Mouse (Mus musculus) olfactory bulb, adult 2 months (tissue): ENCODE results near the gene Mettl17. TPM values are rescaled to one million over a fixed set of nuclear protein-coding genes. Genes with fewer than 3 reads are reported as not detected.
"Not testable (repeated sequence)": the region's sequence is repeated elsewhere in the genome, so short reads cannot be mapped to it uniquely, and the experiment has no call there.

Experiments used
- H3K27ac ChIP-seq: fragments of 200-500 bp; 2 replicates; pipeline ENCODE4 v1.5.1; 2012; ENCODE audit warnings: low read depth, low read length; ENCODE audit not compliant: insufficient read depth
- H3K4me1 ChIP-seq: fragments of 200-500 bp; 2 replicates; pipeline ENCODE4 v1.6.1; 2012; ENCODE audit warnings: low read length; ENCODE audit not compliant: control insufficient read depth, insufficient read depth
- H3K4me3 ChIP-seq: fragments of 200-500 bp; 2 replicates; pipeline ENCODE4 v1.5.1; 2012; ENCODE audit warnings: mild to moderate bottlenecking, low read depth, low read length, moderate library complexity; ENCODE audit not compliant: insufficient read depth
- CTCF ChIP-seq: fragments of 200-500 bp; IDR thresholded peaks from 2 replicates; pipeline ENCODE4 v1.5.1; 2012; ENCODE audit warnings: low read depth, mild to moderate bottlenecking, low read length, moderate library complexity; ENCODE audit not compliant: insufficient read depth
- POLR2A ChIP-seq: fragments of 200-500 bp; IDR thresholded peaks from 2 replicates; pipeline ENCODE4 v1.6.1; 2012; ENCODE audit warnings: mild to moderate bottlenecking, low read depth, low read length, moderate library complexity; ENCODE audit not compliant: insufficient read depth
- WGBS: fragments of 180-500 bp; shearing (Covaris S2); methylation state at CpG from one replicate; pipeline ENCODE4 v1.1.7; 2018; 5-methylcytosine and 5-hydroxymethylcytosine counted together
- polyA plus RNA-seq: library from polyadenylated mRNA; stranded (reverse); fragments of >200 nt; gene quantifications from 2 replicates; pipeline ENCODE4 v1.2.4, GENCODE M21; 2012; ENCODE audit warnings: low replicate concordance; ENCODE audit not compliant: missing spikeins, insufficient read depth, insufficient read length

The Mettl17 gene
- polyA plus RNA-seq: not detected in 2 replicates

- WGBS: under 1% methylated on average over 43 of the region's 43 CpGs
- TF ChIP-seq CTCF (no peak; the same call in 1 of the 2 replicates), POLR2A (peak; percentile 69)
- Histone ChIP-seq H3K4me1 (peaks cover 2% of the 10 kb centered on the region; the same call in 1 of the 2 replicates), H3K4me3 (peak within 1 kb of the TSS; percentile 60), H3K27ac (peak within 1 kb of the TSS; percentile 9; the same call in 1 of the 2 replicates)
Observed at GRCm38 (mm10) chr14:51884598-51885331, at the start of gene Mettl17. Gene Mettl17 (plus strand): TSS chr14:51884842.

GRCm38 (mm10) chr14:51838480-51838879 is 46.2 kb upstream of the Mettl17 start:
- H3K27ac ChIP-seq, H3K4me1 ChIP-seq, H3K4me3 ChIP-seq: not testable (repeated sequence)
- 28% methylated on average over 2 of the region's 2 CpGs for WGBS

- Histone ChIP-seq H3K4me3 (no peak overlapping the region), H3K4me1 (no peaks in the 10 kb centered on the region), H3K27ac (no peak overlapping the region)
- 58% methylated on average over 1 of the region's 1 CpGs for WGBS
- no peak for TF ChIP-seq POLR2A
- TF ChIP-seq CTCF: no peak
Observed at GRCm38 (mm10) chr14:51842250-51842649, 42.4 kb upstream of the Mettl17 start.

- H3K27ac ChIP-seq: no peak overlapping the region
- H3K4me3 ChIP-seq: no peak overlapping the region
- TF ChIP-seq CTCF (no peak), POLR2A (no peak)
- WGBS: 95% methylated on average over 2 of the region's 2 CpGs
- H3K4me1 ChIP-seq: no peaks in the 10 kb centered on the region
Observed at GRCm38 (mm10) chr14:51842781-51843180, 41.9 kb upstream of the Mettl17 start.

- TF ChIP-seq CTCF (no peak), POLR2A (no peak)
- Histone ChIP-seq H3K4me1 (no peaks in the 10 kb centered on the region), H3K4me3 (no peak overlapping the region), H3K27ac (no peak overlapping the region)
Observed at GRCm38 (mm10) chr14:51843882-51844281, 40.8 kb upstream of the Mettl17 start.

- Histone ChIP-seq H3K27ac (no peak overlapping the region), H3K4me1 (no peaks in the 10 kb centered on the region), H3K4me3 (no peak overlapping the region)
- TF ChIP-seq CTCF: no peak
- no peak for TF ChIP-seq POLR2A
- 65% methylated on average over 3 of the region's 3 CpGs for WGBS
Observed at GRCm38 (mm10) chr14:51846566-51846965, 38.1 kb upstream of the Mettl17 start.

- H3K4me1 ChIP-seq, H3K4me3 ChIP-seq, H3K27ac ChIP-seq: not testable (repeated sequence)
- WGBS: 49% methylated on average over 3 of the region's 3 CpGs
Observed at GRCm38 (mm10) chr14:51851006-51851405, 33.6 kb upstream of the Mettl17 start.

- TF ChIP-seq POLR2A (no peak), CTCF (no peak)
- no peak within 1 kb of the TSS for H3K4me3 ChIP-seq
- H3K27ac ChIP-seq: no peak within 1 kb of the TSS
- H3K4me1 ChIP-seq: no peaks in the 10 kb centered on the region
Observed at GRCm38 (mm10) chr14:51853399-51853798, 31.2 kb upstream of the Mettl17 start, which contains the start of gene Ear6. Gene Ear6 (plus strand): TSS chr14:51853699.

- 83% methylated on average over 7 of the region's 7 CpGs for WGBS
- H3K27ac ChIP-seq, H3K4me3 ChIP-seq, H3K4me1 ChIP-seq: not testable (repeated sequence)
Observed at GRCm38 (mm10) chr14:51855280-51855679, 29.4 kb upstream of the Mettl17 start.

GRCm38 (mm10) chr14:51863603-51864002 is 21.0 kb upstream of the Mettl17 start:
- WGBS: 20% methylated on average over 1 of the region's 1 CpGs
- not testable (repeated sequence) for H3K27ac ChIP-seq

More at GRCm38 (mm10) chr14:51863603-51864002, 21.0 kb upstream of the Mettl17 start:
- H3K4me3 ChIP-seq, H3K4me1 ChIP-seq: not testable (repeated sequence)
